Mouse (Mus musculus) CH12.LX (cell line): ENCODE data around the gene Zp3.

Experiments used
- CTCF ChIP-seq, 2 experiments: IDR thresholded peaks in 1 of 2; conservative IDR thresholded peaks in 1 of 2; 2 replicates each; pipeline ENCODE4 v1.5.1; 2011 to 2012; ENCODE audit warnings: low read depth in 2 of 2, low read length in 2 of 2, improper control_type of control experiment in 1 of 2, inconsistent platforms in 1 of 2, mild to moderate bottlenecking in 1 of 2, moderate library complexity in 1 of 2
- EP300 ChIP-seq: IDR thresholded peaks from 2 replicates; pipeline ENCODE4 v1.6.1; 2011; ENCODE audit warnings: low read length, improper control_type of control experiment
- MAFK ChIP-seq: IDR thresholded peaks from 2 replicates; pipeline ENCODE4 v1.6.1; 2011; ENCODE audit warnings: low read length, improper control_type of control experiment; ENCODE audit not compliant: insufficient replicate concordance
- MAX ChIP-seq: IDR thresholded peaks from 2 replicates; pipeline ENCODE4 v1.6.1; 2011; ENCODE audit warnings: low read length, improper control_type of control experiment
- PAX5 ChIP-seq: IDR thresholded peaks from 2 replicates; pipeline ENCODE4 v1.6.1; 2012; ENCODE audit warnings: low read length, inconsistent platforms, mixed read lengths
- POLR2A ChIP-seq: IDR thresholded peaks from 2 replicates; pipeline ENCODE4 v1.6.1; 2011; ENCODE audit warnings: low read depth, mild to moderate bottlenecking, improper control_type of control experiment, low read length
- RAD21 ChIP-seq: IDR thresholded peaks from 2 replicates; pipeline ENCODE4 v1.6.1; 2011; ENCODE audit warnings: low read depth, mild to moderate bottlenecking, low read length, improper control_type of control experiment, moderate library complexity
- RCOR1 ChIP-seq: conservative IDR thresholded peaks from 2 replicates; pipeline ENCODE4 v1.6.1; 2012; ENCODE audit warnings: low read depth, mild to moderate bottlenecking, inconsistent platforms, low read length, improper control_type of control experiment
- TCF12 ChIP-seq: IDR thresholded peaks from 2 replicates; pipeline ENCODE4 v1.6.1; 2014; ENCODE audit warnings: low read depth, mild to moderate bottlenecking, inconsistent platforms, low read length, improper control_type of control experiment
- USF1 ChIP-seq: IDR thresholded peaks from 2 replicates; pipeline ENCODE4 v1.6.1; 2014; ENCODE audit warnings: low read depth, mild to moderate bottlenecking, inconsistent platforms, low read length, improper control_type of control experiment
- ZC3H11A ChIP-seq: IDR thresholded peaks from 2 replicates; pipeline ENCODE4 v1.6.1; 2012; ENCODE audit warnings: low read depth, mild to moderate bottlenecking, inconsistent platforms, low read length, improper control_type of control experiment
- ZNF384 ChIP-seq: IDR thresholded peaks from 2 replicates; pipeline ENCODE4 v1.6.1; 2012; ENCODE audit warnings: low read depth, low read length, improper control_type of control experiment, inconsistent platforms

DNA sequence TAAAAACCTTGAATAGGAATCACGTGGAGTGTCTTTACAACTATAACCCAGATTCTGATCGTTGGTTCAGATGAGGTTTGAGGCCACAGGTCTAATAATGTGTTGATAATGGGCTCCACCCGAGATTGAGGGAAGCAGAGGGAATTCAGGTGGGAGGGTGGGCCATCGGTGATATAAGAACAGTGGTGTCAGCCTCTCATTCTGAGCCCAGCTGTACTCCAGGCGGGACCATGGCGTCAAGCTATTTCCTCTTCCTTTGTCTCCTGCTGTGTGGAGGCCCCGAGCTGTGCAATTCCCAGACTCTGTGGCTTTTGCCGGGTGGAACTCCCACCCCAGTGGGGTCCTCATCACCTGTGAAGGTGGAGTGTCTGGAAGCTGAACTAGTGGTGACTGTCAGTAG lies at the start of gene Zp3:
- TF ChIP-seq MAX (no peak), POLR2A (no peak), CTCF (conservative IDR thresholded peaks at IDR 0.05 in 1 of 2, IDR thresholded peaks at IDR 0.05 in 1 of 2; ENCODE audit: low read depth in 2 of 2, low read length in 2 of 2) (no peak), ZC3H11A (no peak), RAD21 (no peak), MAFK (no peak), RCOR1 (no peak), USF1 (no peak), EP300 (no peak), ZNF384 (no peak), PAX5 (no peak), TCF12 (no peak)
